Mouse (Mus musculus) heart, embryonic 14.5 days (tissue): Measurements from ENCODE around the gene N4bp3. TPM values are rescaled to one million over a fixed set of nuclear protein-coding genes. Genes with fewer than 3 reads are reported as not detected.
A peak's percentile ranks its signal among the peaks of the same experiment; 100 is the strongest.

Source experiments
- ATAC-seq: fragments of 200-750 bp; cut with Nextera tagmentation; 2 replicates; pipeline ENCODE4 v1.8.0; 2017; ENCODE audit warnings: low read depth, moderate TSS enrichment; ENCODE audit not compliant: insufficient number of reproducible peaks, insufficient read depth, low FRiP score
- H3K27ac ChIP-seq, 2 experiments: fragments of 200-500 bp in 1 of 2; fragments of 300-500 bp in 1 of 2; sonication (generic) in 1 of 2; replicated peaks in 1 of 2; 2 replicates each; pipeline ENCODE4 v1.5.1; 2012 to 2014; ENCODE audit warnings: low read depth in 2 of 2, low read length in 2 of 2, control low read depth in 1 of 2, mild to moderate bottlenecking in 1 of 2, mixed read lengths in 1 of 2; ENCODE audit not compliant: control insufficient read depth in 1 of 2, insufficient read depth in 1 of 2
- H3K27me3 ChIP-seq: fragments of 300-500 bp; sonication (generic); 2 replicates; pipeline ENCODE4 v1.6.1; 2014; ENCODE audit warnings: mild to moderate bottlenecking, low read length, control low read depth; ENCODE audit not compliant: control insufficient read depth, insufficient read depth
- H3K36me3 ChIP-seq: fragments of 300-500 bp; sonication (generic); 2 replicates; pipeline ENCODE4 v1.6.1; 2014; ENCODE audit warnings: mild to moderate bottlenecking, control low read depth, low read length, mixed read lengths; ENCODE audit not compliant: control insufficient read depth, insufficient read depth
- H3K4me1 ChIP-seq, 2 experiments: fragments of 200-500 bp in 1 of 2; fragments of 300-500 bp in 1 of 2; sonication (generic) in 1 of 2; 2 replicates each; pipeline ENCODE4 v1.6.1; 2012 to 2014; ENCODE audit warnings: low read length in 2 of 2, control low read depth in 1 of 2, mixed read lengths in 1 of 2; ENCODE audit not compliant: control insufficient read depth in 2 of 2, insufficient read depth in 2 of 2
- H3K4me2 ChIP-seq: fragments of 300-500 bp; sonication (generic); 2 replicates; pipeline ENCODE4 v1.6.1; 2014; ENCODE audit warnings: mild to moderate bottlenecking, low read length
- H3K4me3 ChIP-seq, 2 experiments: fragments of 200-500 bp in 1 of 2; fragments of 300-500 bp in 1 of 2; sonication (generic) in 1 of 2; 2 replicates each; pipeline ENCODE4 v1.5.1; 2012 to 2014; ENCODE audit warnings: low read length in 2 of 2, mild to moderate bottlenecking in 2 of 2, control low read depth in 1 of 2, low read depth in 1 of 2, moderate library complexity in 1 of 2; ENCODE audit not compliant: control insufficient read depth in 1 of 2, insufficient read depth in 1 of 2
- H3K9ac ChIP-seq: fragments of 300-500 bp; sonication (generic); 2 replicates; pipeline ENCODE4 v1.6.1; 2014; ENCODE audit warnings: mild to moderate bottlenecking, low read length
- H3K9me3 ChIP-seq: fragments of 300-500 bp; sonication (generic); 2 replicates; pipeline ENCODE4 v1.6.1; 2016; ENCODE audit warnings: low read length, control low read depth; ENCODE audit not compliant: control insufficient read depth
- WGBS: fragments of 180-500 bp; shearing (Covaris S2); extraction: QIAGEN DNeasy Blood & Tissue Kit; methylation state at CpG from one replicate; pipeline ENCODE4 v1.1.7; 2014; 5-methylcytosine and 5-hydroxymethylcytosine counted together
- polyA plus RNA-seq: library from polyadenylated mRNA; unstranded; fragments of >200 nt; fragmentation: Nextera tagmentation; extraction: Ambion mirVana; gene quantifications from 2 replicates; pipeline ENCODE4 v1.2.1, GENCODE M21; 2014

Gene N4bp3
- polyA plus RNA-seq, 1 experiment from 2014 or later = 10.7 TPM

- 83% methylated on average over 6 of the region's 6 CpGs for WGBS
Measured at GRCm38 (mm10) chr11:51653736-51654135, 3.1 kb upstream of the N4bp3 start.

GRCm38 (mm10) chr11:51652889-51653418, 2.3 kb upstream of the N4bp3 start:
- H3K4me3 ChIP-seq = no peak overlapping the region
- H3K27ac ChIP-seq = no peak overlapping the region
- WGBS = 97% methylated on average over 4 of the region's 4 CpGs
- no peak overlapping the region for H3K9ac ChIP-seq
- H3K4me2 ChIP-seq = no peak overlapping the region
- no peaks in the 10 kb centered on the region for H3K36me3 ChIP-seq
- H3K4me1 ChIP-seq = peaks cover 21 to 22% of the 10 kb centered on the region in 2 experiments
- no peaks in the 10 kb centered on the region for H3K27me3 ChIP-seq
- H3K9me3 ChIP-seq = no peaks in the 10 kb centered on the region
- ATAC-seq = no peak

More at GRCm38 (mm10) chr11:51653736-51654135, 3.1 kb upstream of the N4bp3 start:
- Histone ChIP-seq H3K27me3 (no peaks in the 10 kb centered on the region), H3K4me3 (no peak overlapping the region), H3K4me2 (no peak overlapping the region), H3K9me3 (no peaks in the 10 kb centered on the region), H3K9ac (no peak overlapping the region), H3K36me3 (no peaks in the 10 kb centered on the region), H3K27ac (no peak overlapping the region), H3K4me1 (peaks cover 18 to 19% of the 10 kb centered on the region in 2 experiments)
- no peak for ATAC-seq

- Histone ChIP-seq H3K9me3 (no peaks in the 10 kb centered on the region), H3K4me2 (peak overlapping the region; percentile 98), H3K4me3 (peak overlapping the region; percentile 59 to 72), H3K36me3 (peaks cover 2% of the 10 kb centered on the region), H3K9ac (peak overlapping the region; percentile 86), H3K4me1 (peaks cover 21 to 25% of the 10 kb centered on the region in 2 experiments), H3K27me3 (no peaks in the 10 kb centered on the region), H3K27ac (peak overlapping the region in 1 of 2 experiments; percentile 59; a peak in 2 of 4 replicates)
- 1% methylated on average over 29 of the region's 30 CpGs for WGBS
- peak; percentile 18; the same call in 1 of the 2 replicates for ATAC-seq
Measured at GRCm38 (mm10) chr11:51650261-51650660, 381 bp downstream of the N4bp3 start.

- Histone ChIP-seq H3K4me2 (peak overlapping the region; percentile 98), H3K4me3 (peak overlapping the region; percentile 59 to 72), H3K27me3 (no peaks in the 10 kb centered on the region), H3K9me3 (no peaks in the 10 kb centered on the region), H3K36me3 (peaks cover 6% of the 10 kb centered on the region), H3K4me1 (peaks cover 21 to 25% of the 10 kb centered on the region in 2 experiments), H3K27ac (peak overlapping the region in 1 of 2 experiments; percentile 9; a peak in 2 of 4 replicates), H3K9ac (peak overlapping the region; percentile 86)
- WGBS = 6% methylated on average over 7 of the region's 7 CpGs
- ATAC-seq = no peak
Measured at GRCm38 (mm10) chr11:51649889-51650199, 798 bp downstream of the N4bp3 start.

- WGBS = 35% methylated on average over 11 of the region's 11 CpGs
- Histone ChIP-seq H3K9ac (peak overlapping the region; percentile 86), H3K4me2 (peak overlapping the region; percentile 98), H3K4me1 (peaks cover 21 to 25% of the 10 kb centered on the region in 2 experiments), H3K36me3 (peaks cover 10% of the 10 kb centered on the region), H3K4me3 (peak overlapping the region; percentile 59 to 72), H3K9me3 (no peaks in the 10 kb centered on the region), H3K27ac (peak overlapping the region in 1 of 2 experiments; percentile 9; a peak in 3 of 4 replicates), H3K27me3 (no peaks in the 10 kb centered on the region)
- no peak for ATAC-seq
Measured at GRCm38 (mm10) chr11:51649111-51649888, 1.3 kb downstream of the N4bp3 start.

DNA sequence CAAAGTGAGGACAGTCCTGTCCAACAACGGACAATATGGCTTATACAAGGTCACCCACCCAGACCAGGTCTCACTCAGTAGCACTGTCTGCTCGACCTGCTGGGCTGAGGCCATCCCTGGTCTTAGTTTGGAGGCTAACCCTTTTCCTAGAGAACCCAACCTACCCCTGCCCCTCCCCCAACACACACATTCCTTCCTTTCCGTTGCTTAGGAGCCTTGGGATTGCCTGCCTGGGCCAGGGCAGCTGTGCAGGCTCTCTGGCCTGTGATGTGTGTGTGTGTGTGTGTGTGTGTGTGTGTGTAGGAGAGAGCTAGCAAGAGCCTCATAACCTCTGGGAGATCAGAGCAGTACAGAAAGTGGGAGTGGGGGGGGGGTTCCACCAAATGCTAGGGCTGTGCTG, 2.1 kb downstream of the N4bp3 start:
- no peaks in the 10 kb centered on the region for H3K9me3 ChIP-seq
- peak overlapping the region in 1 of 2 experiments; percentile 9; a peak in 3 of 4 replicates for H3K27ac ChIP-seq
- no peaks in the 10 kb centered on the region for H3K27me3 ChIP-seq
- H3K9ac ChIP-seq = peak overlapping the region; percentile 86; the same call in 1 of the 2 replicates
- H3K4me1 ChIP-seq = peaks cover 21 to 25% of the 10 kb centered on the region in 2 experiments
- WGBS = 18% methylated on average over 3 of the region's 3 CpGs
- H3K36me3 ChIP-seq = peaks cover 17% of the 10 kb centered on the region
- peak overlapping the region; percentile 10 to 59; a peak in 3 of 4 replicates for H3K4me3 ChIP-seq
- peak overlapping the region; percentile 98 for H3K4me2 ChIP-seq
- no peak for ATAC-seq

DNA sequence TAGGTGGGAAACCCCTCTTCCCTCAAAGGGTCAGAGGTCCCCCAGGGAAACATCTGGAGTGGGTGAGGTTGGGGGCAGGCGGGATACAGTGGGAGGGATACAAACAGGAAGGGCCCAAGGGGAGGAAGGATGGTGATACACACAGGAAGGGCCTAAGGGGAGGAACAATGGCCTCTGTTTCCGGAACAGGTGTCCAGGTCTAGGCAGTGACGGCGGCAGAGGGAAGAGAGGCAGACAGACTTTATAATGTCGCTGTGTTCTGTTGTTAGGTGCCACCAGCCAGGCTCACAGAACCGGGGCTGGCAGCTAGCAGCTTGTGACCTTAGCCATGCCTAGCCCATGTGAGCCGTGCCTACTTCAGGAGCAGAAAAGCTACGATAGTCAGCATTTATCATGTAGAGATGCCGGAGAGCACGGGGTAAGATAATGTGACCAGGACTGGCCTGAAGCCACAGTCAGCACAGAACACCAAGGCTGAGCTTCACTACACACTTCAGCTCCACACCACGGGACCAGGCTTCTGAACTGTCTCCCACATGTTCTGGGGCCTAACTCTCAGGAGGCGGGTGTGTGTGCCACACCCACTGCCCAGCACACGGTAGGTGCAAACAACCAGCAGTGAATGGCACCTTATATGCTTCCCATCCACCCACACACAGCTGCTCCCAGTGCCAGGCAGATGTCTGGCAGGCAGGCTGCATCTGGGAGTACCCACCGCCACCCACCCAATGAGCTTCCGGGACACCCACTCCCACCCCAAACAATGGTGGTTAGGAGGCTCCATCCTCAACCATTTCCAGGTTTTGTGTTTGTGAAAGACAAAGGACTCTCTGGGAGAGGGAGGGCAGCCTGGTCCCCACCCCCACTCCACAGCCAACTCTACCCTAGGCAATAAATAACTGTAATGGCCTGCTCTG, 3.6 kb downstream of the N4bp3 start:
- Histone ChIP-seq H3K9me3 (no peaks in the 10 kb centered on the region), H3K4me3 (no peak overlapping the region), H3K27me3 (no peaks in the 10 kb centered on the region), H3K4me1 (peaks cover 21 to 28% of the 10 kb centered on the region in 2 experiments), H3K4me2 (peak overlapping the region; percentile 16; the same call in 1 of the 2 replicates), H3K9ac (0 out of 2 replicates have a peak overlapping the region, but pooled peaks have one; percentile 18), H3K27ac (peak overlapping the region; percentile 51 to 61), H3K36me3 (peaks cover 27% of the 10 kb centered on the region)
- ATAC-seq = no peak
- WGBS = 63% methylated on average over 15 of the region's 15 CpGs
